Mouse (Mus musculus) lung, postnatal 10 days (tissue): ENCODE data around the gene Rtn2.

Source experiments
- DNase-seq: peaks from one replicate; pipeline ENCODE4 v3.0.0; 2021

Gene Rtn2

DNA sequence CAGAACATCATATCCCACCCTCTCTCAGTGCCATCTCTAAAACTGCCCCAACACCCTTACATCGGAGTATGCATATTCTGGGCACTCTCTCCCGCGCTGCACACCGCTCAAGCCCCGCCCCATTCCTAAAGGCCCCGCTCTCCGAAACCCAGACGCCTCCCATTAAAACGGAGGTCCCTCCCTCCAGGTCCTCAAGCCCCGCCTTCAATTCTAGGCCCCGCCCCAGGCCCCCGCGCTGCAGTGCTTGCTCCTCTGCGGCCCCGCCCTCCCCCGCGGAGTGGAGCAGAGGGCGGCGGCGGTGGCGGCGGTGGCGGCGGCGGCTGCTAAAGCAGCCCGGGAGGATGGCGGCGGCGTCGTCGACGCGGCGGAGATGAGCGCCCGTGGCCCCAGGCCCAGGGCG lies at the start of gene Rtn2:
TSS of gene Rtn2 (plus strand) at position 240 of the 400 bp plus-strand sequence.
- DNase-seq: peak; percentile 86

DNA sequence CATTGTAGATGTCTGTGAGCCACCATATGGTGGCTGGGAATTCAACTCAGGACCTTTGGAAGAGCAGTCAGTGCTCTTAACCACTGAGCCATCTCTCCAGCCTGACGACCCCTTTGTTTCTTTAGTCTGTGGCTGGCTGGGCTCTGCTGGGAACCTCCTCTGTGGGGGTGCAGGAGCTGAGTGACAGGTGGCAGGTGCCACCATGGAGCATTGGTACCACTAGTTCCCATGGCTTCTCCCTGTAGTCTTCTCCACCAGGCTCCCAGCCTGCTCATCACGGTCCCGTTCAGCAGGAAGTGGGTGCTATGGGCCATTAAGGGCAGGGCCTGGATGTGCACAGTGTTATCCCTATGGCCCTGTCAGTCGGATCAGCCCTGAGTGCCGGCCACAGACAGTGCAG lies 47.8 kb upstream of the Rtn2 start:
- DNase-seq: no peak

DNA sequence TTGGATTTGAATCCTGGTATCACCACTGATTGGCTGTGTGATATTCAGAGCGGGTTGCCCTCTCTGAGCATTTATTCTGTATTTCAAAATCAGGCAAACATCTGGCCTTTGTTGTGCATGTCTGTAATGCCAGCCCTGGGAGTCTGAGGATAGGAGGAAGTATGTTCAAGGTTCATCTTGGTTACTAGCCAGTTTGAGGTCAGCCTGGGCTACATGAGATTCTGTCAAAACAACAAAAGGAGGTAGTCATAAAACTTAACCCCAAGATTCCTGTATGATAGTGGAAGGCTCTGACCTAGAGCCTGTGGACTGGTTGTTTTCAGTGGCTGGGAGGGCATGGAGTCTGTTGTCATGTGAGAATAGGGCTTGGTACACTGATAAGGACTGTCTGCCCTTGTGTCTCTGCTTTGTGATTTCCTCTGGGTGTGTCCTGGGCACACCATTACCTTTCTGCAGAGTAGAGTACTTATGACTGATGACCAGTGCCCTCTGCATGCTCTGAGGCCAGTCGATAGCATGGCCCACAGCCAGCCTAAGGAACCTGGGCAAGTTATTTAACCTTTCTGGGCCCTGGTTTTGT lies 47.2 kb upstream of the Rtn2 start:
- no peak for DNase-seq

DNA sequence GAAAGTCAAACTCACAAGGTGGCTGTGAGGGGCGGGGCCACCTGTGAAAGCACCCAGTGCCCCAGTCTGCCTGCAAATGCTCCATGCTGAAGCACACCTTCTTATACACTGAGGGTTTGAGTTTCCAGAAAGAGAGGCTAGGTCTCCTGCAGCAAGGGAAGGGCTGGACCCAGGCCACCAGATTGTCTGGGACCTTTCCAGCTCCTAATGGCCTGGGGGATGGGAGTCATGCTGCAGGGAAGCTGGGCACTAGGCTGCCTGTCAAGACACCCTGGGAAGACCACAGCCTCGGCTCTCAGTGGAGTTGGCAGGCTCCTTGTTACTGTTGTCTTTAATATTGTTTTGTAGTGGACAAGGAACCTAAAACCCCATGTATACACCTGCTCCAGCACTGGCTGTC lies 46.0 kb upstream of the Rtn2 start:
- DNase-seq: no peak

DNA sequence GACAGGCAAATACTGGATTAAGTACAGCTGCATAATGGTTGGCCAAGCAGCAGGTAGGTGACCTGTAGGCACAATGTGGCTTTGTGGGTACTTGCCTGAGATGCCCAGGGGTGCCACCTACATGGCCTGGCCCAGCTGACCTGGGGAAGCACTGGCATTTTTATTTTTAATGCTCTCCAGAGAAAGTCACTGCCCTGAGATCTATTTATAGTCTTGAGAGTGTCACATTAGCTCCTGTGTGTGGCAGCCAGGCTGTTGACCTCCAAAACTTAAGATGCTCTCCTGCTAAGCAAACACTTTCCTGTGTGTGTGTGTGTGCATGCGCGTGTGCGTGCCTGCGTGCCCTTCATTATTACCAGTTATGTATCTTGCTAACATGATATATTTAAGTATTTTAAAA lies 44.1 kb upstream of the Rtn2 start:
- no peak for DNase-seq

DNA sequence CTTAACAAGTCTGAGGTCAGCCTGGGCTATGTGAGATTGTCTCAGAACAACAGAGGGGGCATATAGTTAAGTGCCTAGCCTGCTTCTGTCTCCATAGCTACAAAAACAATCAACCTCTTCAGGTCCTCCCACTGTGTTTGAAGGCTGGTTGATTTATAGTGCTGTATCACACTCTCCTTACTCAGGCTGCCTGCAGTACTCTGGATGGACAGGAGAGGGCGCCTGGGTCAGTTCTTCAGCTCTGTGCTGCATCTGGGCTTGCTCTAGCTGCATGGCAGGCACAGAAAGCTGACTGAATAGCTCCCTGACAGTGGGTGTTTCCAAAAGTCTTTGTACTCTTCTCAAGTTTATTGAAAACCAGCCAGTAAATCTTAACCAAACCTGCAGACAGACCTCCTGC lies 43.0 kb upstream of the Rtn2 start:
- peak; percentile 94 for DNase-seq

DNA sequence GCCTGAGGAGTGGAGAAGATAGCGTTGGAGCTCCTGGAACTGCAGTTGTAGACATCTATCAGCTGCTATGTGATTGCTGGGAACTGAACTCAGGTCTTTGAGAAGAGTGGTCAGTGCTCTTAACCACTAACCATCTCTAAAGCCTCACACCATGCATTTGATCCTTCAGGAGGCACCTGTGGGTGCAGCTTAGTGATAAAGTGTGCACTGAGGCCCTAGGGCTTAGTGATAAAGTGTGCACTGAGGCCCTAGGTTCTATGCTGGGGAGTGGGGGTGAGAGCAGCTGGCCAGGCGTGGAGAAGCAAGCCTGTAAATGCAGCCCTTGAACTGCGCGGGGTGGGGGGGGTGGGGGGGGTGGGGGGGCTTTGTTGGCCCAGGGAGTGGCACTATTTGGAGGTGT lies 42.4 kb upstream of the Rtn2 start:
- DNase-seq: no peak

DNA sequence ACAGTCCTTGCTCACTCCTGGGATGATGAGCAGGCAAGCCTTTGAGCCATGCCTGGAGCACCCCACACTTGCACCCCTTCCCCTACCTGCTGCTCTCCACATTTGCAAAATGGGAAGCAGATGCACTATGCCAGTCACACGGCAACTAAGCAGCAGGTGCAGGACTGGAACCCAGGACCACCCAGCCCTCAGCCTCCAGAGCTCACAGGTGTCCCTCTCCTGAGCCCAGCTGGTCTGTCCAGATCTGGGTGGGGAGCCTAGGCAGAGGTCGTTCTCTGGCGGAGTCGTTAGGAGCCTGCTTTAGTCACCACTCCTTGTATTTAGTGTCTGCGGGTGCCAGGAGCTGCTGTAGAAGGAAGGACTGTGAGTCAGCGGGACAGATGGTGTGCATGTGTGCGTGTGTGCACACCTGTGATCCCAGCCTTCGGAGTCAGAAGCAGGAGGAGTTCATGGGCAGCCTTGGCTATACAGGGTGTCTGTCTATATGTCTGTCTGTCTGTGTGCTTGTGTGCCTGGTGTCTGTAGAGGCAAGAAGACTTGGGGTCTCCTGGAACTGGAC lies 41.4 kb upstream of the Rtn2 start:
- no peak for DNase-seq

DNA sequence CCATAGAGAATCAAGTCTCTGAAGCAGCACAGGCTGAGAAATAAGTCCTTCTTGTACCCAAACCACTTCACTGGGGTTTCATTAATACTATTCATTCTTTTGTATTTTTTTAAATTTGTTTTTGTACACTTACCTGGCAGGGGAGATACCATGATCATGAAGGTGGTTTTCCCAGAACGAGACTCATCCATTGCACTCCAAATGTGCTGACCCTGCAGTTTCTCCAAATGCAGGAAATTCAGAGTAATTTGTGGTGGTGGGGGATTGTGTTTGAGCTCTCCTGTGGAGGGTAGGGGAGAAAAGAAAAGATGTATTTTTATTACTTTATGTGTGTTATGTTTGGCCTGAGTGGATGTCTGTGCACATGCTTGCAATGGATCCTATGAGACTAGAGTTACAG lies 40.4 kb upstream of the Rtn2 start:
- no peak for DNase-seq

DNA sequence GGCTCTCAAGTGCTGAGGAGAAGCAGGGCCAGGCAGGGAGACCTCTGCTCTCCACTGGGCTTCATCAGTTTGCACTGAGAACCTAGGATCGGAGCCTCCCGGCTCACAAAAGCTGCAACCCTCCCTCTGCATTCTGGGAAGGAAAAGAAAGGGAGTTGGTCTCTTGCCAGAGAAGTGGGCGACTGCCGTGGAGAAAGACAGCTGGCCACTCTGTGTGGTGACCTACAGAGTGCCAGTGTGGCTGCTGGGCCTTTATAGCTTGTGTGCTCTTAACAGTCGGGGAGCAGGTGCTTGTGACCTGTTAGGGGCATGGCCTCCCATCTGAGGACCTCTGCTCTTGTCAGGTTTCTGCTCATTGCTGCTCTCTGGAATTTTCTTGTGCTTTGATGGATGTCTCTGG lies 38.6 kb upstream of the Rtn2 start:
- DNase-seq: no peak

DNA sequence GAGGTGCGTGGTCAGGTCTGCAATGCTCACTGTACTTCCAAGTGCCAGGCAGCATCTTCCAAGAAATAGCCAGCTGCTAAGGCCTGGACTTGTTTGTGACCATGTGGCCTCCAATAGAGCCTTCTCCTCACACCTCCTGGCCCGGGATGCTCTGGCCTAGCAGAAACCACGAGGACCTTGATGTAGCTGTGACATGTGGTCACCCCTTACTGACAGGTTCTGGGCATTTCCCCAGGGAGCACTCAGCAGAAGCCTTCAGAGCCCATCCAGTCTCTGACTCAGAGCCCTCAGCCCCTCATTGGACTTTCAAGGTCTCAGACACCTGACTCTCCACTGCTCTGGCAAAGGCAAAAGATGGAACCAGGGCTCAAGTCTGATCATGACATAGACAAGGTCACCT lies 37.3 kb upstream of the Rtn2 start:
- no peak for DNase-seq

DNA sequence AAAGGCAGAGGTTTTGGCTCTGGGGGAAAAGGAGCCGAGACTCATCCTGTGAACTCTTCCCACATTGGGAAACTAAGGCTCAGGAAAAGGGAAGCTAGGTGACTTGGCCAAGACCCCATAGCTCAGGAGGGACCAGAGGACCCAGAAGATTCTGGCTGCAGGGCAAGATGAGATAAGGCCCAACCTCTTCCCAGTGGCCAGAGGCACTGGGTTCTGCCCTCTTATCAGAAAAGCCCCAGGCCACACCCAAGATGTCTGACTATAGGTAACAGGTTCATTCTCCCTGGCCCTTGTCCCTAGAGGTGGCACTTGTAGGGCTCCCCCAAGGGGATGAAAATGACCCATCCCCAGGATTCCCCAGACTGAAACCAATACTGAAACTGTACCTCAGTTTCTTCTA lies 35.6 kb upstream of the Rtn2 start:
- no peak for DNase-seq

DNA sequence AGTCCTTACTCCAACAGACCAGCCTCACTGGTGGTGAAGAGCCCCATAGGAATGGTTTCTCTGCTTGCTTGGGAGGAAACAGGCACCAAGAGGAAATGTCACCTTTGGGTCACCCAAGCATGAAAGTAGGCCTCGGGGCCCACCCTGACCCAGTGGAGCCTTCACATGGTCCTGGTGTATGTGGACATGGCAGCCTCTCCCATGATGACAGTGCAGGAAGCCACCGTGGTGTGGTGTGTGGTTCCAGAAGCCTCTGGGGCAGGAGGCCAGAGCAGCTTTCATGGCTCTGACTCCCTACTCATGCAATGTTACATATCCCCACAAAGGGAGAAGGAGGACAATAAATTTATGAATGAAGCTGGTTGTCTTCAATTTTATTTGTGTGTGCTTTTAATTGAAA lies 34.9 kb upstream of the Rtn2 start:
- no peak for DNase-seq

DNA sequence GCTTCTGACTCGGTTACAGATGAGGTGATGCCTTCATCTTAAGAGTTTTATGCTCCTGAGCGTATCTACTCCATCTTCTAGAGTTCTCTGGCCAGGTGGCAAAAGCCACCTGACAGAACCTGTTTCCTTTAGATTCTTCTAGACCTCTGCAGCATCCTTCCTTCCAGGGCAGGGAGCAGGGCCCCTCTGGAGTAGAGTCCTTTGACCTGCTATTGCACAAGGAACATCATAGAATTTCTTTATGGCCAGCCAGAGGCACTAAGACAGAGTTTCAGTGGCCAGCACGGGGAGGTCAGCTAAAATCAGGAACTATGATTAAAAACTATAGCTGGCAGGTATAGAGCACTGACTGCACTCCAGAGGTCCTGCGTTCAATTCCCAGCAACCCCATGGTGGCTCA lies 30.3 kb upstream of the Rtn2 start:
- no peak for DNase-seq

DNA sequence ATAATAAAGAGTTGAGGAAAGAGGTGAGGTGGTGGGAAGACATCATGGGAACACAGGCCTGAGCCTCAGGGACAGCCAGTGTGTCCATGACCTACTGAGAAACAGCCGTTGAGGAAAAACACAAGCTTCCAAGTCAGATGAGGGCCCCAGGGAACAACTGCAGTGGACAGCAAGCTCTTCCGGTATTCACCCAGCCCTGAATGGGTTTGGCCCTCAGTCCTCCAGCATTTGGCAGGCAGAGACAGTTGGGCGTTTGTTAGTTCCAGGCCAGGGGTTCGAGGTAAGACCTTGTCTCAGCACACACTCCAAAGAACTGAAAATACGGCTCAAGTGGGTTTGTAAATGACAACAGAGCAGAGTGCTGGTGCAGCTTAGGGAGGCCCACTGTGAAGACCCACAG lies 29.0 kb upstream of the Rtn2 start:
- no peak for DNase-seq

DNA sequence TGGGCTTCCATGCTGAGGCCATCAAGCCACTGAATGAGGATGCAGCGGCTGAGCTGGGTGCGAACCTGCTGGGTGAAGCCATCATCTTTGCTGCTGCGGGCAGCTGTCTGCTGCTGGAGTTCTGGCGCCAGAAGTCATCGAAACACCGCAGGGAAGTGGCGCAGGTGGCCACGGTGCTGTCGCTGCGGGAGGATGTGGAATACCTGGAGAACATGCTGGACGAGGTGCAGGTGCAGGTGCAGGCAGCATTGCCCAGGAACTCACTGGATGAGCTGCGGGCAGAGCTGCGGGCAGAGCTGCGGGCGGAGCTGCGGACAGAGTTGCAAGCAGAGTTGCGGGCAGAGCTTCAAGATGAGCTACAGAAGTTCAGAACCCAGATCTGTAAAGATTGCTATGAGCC lies 27.0 kb upstream of the Rtn2 start:
- DNase-seq: no peak

DNA sequence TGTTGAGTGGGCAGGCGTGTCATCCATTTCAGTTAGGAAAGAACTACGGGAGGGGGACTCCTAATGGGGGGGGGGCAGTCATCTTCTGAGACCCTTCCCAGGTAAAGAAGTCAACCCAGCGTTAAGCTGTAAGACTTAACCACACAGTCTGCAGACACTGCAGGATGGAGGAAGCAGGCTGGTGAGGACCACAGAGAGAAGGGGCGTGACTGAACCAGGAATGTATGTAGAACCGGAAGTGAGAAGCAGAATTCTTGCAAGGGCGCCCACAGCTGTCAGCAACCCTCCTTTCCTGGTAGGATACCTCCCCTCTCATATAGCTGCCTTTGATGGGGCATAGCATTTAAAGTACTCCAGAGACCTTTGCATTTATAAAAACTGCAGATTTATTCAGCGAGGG lies 25.9 kb upstream of the Rtn2 start:
- no peak for DNase-seq

DNA sequence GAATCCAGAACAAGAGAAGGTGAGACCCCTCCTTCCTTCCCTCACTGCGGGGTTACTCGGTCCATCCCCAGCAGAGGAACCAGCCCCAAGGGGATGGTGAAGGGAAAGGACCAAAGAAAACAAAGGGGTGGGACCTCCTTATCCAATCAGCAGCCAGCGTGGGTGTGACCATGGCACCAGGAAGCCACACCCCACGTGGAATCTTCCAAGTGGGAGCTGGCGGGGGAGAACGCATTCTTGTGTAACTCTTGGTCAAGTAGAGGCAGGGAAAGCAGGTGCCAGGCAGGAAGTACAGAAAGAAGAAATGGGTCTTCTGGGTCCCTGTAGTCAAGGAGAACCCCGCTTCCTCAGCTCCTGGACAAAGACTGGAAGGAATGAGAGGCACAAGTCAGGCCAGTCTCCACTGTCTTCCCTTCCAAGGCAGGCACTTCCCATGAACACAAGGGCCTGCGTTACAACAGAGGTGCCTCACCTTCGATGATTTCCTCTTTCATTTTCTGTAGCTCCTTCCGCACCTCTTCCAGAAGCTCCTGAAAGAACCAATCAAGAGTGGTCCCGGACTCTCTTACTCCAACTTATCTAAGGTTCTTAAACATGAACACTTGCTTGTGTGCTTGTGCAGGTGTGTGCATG lies 24.9 kb upstream of the Rtn2 start:
- DNase-seq: peak; percentile 93

DNA sequence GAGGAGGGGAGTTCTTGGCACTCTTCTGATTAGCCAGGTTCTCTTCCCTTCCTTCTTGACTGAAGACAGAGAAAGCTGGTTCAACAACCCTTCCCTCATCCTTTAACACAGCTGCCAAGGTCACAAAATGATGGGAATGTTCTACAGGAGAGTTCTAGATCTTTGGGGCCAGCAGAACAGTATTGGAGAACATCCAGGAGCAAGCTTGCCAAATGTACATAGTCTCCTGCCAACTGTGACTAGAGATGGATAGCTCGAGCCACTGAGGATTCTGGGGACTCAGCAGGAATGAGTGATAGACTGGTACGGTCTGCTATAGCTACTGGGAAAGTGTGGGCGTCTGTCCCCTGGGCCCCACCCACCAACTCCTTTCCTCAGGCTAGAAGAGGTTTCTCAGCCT lies 24.1 kb upstream of the Rtn2 start:
- no peak for DNase-seq

DNA sequence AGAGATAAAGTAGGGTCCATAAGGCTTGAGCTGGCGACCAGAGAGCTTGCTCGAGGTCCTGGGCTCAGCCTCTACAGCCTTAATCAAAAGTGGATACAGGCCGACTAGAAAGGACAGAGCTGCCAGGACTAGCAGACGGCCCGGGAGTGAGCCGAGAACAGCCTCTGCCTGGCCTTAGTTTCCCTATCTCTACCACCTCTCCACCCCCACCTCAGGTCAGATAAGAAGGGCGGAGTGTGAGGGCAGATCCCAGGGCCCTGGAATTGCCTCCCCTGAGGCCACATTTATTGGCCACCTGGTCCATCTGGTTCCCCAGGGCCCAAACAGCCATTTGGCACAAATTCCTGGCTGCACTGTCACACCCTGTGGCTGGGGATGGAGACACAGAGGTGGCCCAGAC lies 17.3 kb upstream of the Rtn2 start:
- DNase-seq: no peak

DNA sequence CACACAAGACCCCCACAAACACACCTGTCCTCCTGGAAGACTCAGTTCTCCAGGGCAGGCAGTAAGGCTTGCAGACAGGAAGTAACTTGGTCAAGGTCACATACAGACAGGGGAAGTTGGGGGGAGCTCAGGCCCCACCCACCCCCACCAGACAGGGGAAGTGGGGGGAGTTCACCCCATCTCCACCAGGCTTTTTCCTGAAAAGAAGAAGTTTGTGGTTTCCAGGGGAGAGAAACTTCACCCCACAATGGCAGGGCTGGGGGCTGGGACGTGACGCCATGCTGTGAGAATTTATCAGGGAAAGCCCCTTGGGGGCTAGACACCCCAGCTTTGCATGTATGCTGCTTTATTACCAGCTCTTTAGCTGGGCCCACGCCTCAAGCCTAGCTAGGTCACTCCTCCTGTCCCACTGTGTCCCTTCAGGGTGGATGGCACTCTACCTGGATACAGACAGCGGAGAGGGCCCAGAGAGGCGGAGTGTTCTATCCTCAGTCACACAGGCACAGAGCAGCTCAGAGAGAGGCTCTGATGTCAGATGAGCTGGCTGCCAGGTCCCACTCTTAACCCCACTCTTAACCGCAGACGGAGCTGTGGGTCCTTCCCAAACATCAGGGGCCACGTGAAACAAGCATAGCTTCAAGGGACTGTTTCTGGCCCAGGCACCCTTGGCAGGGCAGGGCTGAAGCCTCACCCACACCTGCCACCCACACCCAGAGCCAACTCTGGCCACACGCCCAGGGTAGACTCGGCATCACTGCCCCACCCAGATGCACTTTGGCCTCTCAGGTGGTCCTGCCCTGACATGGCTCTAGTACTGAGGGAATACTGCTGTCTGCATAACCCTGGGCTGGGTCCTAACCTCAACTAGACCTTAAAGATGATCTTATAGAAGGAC lies 16.2 kb upstream of the Rtn2 start:
- peak; percentile 48 for DNase-seq

DNA sequence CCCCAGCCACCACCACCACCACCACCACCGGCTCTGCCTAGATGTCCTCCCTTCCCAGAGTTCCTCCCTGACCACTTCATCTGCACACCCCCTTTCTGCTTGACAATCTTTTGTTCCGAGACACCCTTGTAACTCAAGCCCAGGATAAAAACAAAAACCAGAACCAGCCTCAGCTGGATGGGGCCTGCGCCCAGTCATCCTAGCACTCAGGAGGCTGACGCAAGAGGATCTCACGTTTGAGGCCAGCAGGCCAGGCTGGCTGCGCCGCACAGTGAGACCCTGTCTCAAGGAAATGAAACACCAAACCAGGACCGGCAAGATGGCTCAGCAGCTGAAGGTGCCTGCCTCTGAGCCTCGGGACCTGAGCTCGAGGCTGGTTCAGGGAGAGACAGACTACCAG lies 15.4 kb upstream of the Rtn2 start:
- DNase-seq: peak; percentile 61

DNA sequence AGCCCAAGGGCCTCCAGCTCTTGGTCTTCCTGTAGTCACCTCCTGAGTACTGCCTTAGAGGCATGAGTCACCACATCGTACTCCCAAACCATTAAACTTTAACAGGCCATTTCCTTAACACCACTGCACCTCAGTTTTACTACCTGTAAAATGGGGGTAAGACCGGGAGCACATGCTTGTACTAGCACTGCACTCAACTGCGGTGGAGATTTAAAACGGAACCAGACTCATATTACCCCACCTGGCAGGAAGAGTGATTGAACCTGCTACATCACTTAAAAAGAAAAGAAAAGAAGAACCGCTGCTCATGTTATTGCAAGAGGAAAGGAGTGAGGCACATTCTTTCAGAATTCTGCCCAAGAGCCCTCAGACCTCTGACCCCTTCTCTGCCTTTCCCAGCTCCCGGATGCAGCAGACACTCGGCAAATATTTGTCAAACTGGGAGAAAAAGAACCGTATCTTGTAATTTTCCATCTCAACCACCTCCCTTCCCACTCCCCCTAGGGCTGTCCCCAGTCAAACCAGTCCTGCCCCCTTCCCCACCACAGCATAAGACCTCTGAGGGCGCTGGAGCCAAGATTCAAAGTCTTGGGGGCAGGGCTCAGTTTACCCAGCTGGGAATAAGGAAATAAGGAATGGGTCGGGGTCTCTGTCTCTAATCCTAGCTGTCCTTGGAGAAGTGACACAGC lies 13.3 kb upstream of the Rtn2 start:
- DNase-seq: peak; percentile 73
